Mouse (Mus musculus) adrenal gland, postnatal 14 days (tissue): ENCODE measurements around the gene Mta2. TPM values are rescaled to one million over a fixed set of nuclear protein-coding genes. Genes with fewer than 3 reads are reported as not detected.
"Not testable (repeated sequence)": the region's sequence is repeated elsewhere in the genome, so short reads cannot be mapped to it uniquely, and the experiment has no call there.

Experiments used
- DNase-seq: peaks from one replicate; pipeline ENCODE4 v3.0.0; 2021; ENCODE audit warnings: mixed read lengths
- total RNA-seq: library from RNA; stranded (reverse); gene quantifications from 2 replicates; pipeline ENCODE4 v1.2.3, GENCODE M21; 2021

Gene Mta2
- total RNA-seq, 1 experiment from 2014 or later: 93.1 TPM

GRCm38 (mm10) chr19:8967373-8967743 is 25.7 kb downstream of the Mta2 start:
- DNase-seq: peak; percentile 39

GRCm38 (mm10) chr19:8967893-8968292 is 26.2 kb downstream of the Mta2 start:
- DNase-seq: no peak

- DNase-seq: not testable (repeated sequence)
These were observed 30.8 kb downstream of the Mta2 start for GRCm38 (mm10) chr19:8972491-8972890.

DNA sequence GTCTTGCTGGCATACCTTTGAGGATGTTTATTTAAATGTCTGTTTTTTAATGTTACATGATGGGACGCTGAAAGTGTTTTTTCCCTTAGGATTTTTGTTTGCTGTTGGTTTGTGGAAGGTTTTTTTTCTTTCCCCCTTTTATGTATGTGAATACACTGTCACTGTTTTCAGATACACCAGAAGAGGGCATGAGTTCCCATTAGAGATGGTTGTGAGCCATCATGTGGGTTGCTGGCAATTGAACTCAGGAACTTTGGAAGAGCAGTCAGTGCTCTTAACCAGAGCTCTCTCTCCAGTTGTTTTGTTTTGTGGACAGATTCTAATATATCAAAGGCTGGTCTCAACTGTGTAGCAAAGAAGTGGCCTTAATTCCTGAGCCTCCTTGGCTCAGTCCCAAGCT is 33.0 kb downstream of the Mta2 start:
- no peak for DNase-seq

- DNase-seq: no peak
These were observed 33.8 kb downstream of the Mta2 start for GRCm38 (mm10) chr19:8975491-8975890.

GRCm38 (mm10) chr19:8976535-8976934 is 34.9 kb downstream of the Mta2 start:
- peak; percentile 75 for DNase-seq

- peak; percentile 46 for DNase-seq
These were observed 39.1 kb downstream of the Mta2 start for GRCm38 (mm10) chr19:8980771-8981170.

DNA sequence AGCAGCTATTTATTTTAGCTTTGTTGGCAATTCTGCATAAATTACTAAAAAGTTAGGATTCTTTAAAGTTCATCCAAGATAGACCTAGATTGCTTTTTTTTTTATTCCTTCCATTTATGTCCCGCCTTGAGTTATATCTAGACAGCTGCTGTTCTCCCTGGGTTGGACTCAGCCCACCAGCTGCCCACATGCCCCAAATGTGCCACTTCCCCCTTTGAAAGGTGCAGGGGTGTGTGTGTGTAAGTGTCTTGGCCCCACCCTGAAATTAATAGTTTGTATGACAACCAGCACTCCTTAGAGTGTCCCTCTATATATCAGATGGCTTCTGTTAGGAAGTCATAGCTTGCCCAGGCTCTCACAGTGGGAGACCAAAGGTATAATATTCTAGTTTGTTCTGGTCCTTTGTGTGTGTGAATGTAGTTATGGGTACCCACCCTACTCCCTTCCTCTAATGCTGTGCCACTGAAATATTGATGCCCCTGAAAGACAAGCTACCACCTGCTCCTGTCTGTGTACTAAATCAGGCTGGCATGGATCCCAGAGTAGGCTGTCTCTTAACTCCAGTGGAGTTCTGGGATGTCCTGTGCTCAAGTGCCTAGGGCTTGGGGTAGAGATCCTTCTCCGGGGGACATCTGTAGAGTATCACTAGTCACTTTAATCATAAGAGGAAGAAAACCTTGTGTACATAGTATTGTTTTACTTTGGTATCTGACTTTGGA is 39.9 kb downstream of the Mta2 start:
- DNase-seq: no peak

GRCm38 (mm10) chr19:8982303-8983149 is 40.9 kb downstream of the Mta2 start:
- DNase-seq: no peak

DNA sequence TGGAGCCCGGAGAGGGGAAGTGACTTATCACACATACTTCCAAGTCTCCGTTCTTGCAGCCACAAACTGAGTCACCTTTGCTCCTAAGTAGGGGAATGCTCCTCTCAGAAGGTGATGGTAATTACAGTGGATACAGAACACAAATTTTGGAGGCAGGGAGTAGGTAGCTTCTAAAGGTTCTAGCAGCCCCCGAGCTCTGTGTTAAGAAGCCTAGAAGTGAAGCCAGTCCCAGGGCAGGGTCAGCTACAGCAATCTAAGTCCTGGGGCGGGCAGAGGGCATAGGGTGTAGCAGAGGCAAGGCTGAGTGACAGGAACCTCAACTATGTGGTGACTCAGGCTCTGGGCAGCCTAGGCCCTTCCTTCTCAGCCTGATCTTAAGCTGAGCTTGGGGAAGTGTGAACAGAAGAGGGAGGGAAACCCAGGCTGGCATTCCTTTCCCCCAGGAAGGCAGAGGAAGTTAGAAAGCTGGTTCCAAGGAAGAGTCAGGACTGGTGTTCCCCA is 41.5 kb downstream of the Mta2 start:
- peak; percentile 56 for DNase-seq

DNA sequence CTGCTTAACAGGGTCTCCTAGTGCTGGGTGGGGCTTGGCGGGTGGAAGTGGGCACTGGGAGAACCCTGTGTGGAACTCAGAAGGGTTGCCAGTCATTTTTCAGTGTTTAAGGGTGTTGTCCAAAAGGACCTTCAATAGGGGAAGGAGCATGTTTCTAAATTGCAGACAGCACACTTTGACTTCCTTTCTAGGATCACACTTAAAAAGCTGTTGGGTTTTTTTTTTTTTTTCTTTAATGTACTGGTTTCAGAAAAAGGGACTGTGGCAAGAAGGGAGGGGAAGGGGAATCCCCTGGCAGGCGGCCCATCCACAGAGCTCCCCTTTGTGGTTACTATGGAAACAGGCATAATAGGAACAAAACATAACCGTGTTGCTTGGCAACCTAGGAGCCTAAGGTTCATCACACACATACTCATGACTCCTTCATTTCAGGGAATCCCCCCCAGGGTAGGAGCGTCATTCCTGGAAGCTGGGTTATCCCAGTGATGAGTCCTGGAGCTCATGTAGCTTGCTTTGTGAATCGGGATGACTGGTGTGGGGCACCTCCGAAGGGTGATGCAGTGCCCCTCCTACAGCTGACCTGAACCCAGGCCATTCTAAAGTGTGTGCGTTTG is 42.7 kb downstream of the Mta2 start:
- peak; percentile 77 for DNase-seq

GRCm38 (mm10) chr19:8985891-8986290 is 44.2 kb downstream of the Mta2 start:
- DNase-seq: peak; percentile 20

DNA sequence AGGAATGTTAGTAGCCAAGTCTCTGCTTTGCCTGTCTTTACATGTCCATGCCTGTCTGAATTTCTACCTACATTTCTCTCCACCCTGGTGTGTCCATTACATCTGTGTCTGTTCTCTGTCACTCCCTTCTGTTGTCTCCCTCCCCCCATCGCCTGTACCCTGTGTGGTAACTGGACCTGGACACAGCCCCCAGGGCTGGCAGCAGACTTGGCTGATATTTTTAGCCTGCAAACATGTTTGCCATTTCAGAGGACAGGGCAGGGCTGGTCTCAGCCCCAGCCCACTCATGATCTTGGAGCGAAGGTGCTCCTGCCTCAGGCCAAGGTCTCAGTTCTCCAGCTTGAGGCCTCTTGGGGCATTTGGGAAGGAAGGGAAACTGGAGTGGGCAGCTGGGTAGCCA is 46.1 kb downstream of the Mta2 start:
- DNase-seq: peak; percentile 38

- DNase-seq: no peak
These were observed 46.8 kb downstream of the Mta2 start for GRCm38 (mm10) chr19:8988346-8989065.

DNA sequence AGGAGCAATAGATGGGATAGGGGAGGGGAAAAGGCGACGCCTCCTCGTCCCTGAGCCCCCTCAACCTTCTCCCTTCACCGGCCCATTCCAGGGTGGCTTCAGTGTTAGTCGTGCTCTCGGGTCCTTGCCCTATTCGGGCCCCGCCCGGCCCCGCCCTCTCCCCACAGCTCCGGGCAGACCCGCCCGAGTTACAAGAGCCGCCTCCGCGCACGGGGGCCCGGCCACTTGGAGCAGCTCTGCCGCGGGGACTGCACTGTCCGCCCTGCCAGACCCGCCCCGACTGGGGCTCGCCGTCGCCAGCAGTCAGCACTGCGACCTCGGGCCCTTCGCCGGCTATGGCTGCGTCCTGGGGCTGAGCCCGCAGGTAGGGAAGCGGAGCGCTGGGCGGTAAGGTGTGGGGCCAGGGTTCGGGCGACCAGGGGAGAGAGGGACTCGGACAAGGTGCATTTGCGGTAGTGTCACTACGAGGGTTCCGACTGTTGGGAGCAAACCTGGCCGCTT is 47.4 kb downstream of the Mta2 start, which contains the start of gene Ahnak:
Ahnak (plus strand) TSS at position 219 of the 501 bp plus-strand sequence.
- DNase-seq: peak; percentile 89

DNA sequence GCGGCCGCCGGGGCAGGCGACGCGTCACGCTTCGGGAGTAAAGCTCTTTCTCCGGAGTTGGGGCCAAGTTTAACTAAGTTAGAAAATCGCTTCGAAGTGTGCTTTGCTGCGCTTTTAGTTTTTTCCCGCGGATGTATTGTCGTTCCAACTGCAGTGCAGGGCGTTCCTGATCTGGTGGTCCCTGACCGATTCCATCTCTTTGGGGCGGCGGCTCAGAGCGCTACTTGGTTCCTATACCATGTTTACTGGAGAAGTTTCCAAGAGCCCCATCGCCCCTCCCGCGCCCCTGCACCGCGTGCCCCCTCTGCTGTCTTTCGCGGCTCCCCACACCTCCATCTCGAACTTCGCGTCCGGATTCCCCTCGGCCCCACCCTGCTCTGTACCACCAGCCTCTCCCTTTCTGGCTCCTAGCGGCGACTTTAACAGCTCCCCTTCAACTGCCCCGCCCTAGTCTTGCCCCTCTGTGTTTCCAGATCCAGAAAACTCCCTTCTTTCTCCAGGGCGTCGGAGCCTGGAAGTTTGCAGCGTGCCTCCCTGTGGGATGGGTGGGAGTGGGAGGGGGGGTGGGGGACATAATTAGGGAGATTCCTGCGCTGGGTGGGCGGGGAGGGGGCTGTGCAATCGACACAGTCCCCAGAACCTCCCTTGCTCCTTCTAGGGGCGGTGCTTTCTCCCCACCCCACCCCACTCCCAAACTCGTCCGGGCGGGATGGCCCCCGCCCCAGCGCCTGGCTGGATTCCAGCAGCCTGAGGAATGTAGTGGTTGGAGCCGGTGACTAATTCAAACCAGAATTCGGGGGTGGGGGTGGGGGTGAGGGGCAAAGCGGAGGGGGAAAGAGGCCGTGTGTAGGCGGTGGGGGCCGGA is 48.1 kb downstream of the Mta2 start:
- DNase-seq: peak; percentile 91

GRCm38 (mm10) chr19:8990432-8991102 is 48.9 kb downstream of the Mta2 start:
- DNase-seq: no peak

GRCm38 (mm10) chr19:8991245-8991870 is 49.7 kb downstream of the Mta2 start:
- DNase-seq: no peak

- peak; percentile 72 for DNase-seq
These were observed 50.4 kb downstream of the Mta2 start for GRCm38 (mm10) chr19:8991871-8992735.
